Mouse (Mus musculus): ENCODE results near the gene Arhgef17.
A peak's percentile ranks its signal among the peaks of the same experiment; 100 is the strongest.

Gene Arhgef17

DNA sequence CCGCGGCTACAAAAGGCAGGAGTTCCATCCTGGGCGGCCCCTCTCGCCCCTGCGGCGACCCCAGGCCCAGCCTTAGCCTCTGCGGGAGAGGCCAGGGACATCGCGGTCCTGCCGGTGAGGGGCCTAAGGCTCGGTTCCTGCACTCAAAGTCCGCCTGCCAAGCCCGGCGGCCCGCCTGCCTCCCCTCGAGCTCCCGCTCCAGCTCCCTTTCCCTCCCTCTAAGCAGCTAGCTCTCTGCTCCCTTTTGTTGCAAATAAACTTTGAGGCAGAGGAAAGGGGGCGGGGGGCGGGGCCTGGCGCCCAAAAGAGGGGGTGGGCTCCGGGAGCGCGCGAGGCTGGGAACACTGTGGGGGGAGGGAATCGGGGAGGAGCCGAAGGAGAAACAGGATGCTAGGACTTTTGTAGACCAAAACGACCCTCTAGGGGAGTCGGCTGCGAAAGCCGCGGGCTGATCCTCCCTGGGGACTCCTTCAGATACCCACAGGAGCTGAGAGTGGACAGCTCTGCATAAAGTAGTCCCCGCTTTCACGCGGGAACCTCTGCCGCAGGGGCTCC is at the start of gene Arhgef17:
Gene Arhgef17, minus strand, starts transcription at position 182 of the 555 bp plus-strand sequence.
- no peak for DNase-seq (ENCODE audit: low spot score)

DNA sequence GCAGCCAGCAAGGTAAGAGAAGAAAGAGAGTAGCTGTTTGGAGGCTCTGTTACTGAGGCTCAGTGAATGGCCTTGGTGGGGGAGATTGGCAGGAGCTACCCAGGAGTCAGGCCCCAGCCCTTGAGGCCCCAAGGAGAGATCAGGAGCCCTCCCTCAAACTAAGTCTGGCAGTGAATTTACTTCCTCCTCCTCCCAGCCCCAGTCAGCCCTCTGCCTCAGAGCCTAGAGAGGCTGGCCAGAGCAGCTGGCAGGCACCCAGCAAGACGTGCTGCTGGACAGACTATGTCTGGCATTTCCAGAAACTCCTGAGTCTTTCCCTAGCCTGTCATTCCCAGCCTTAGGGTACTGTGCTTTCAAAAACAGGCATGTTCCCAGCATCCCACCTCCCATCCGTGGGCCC is 47.3 kb upstream of the Arhgef17 start:
- DNase-seq (ENCODE audit: low spot score) = no peak

DNA sequence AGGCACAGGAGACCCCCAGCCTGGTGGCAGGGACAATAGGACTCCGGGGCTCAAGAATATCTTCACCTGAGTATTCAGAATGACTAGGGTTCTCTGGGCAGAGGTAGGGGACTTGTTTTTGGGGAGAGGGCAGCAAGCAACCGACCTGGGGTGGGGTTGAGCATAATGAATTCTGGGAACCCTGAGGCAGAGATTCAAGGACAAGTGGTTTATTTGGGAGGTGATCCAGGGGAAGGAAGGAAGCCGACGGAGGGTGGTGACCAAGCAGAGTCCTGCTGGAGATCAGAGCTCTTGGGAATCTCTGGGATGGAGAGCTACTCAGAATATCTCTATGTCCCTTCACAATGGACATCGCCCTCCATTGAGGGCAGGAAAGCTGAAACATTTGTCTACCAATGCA is 46.3 kb upstream of the Arhgef17 start:
- DNase-seq (ENCODE audit: low spot score) = no peak

DNA sequence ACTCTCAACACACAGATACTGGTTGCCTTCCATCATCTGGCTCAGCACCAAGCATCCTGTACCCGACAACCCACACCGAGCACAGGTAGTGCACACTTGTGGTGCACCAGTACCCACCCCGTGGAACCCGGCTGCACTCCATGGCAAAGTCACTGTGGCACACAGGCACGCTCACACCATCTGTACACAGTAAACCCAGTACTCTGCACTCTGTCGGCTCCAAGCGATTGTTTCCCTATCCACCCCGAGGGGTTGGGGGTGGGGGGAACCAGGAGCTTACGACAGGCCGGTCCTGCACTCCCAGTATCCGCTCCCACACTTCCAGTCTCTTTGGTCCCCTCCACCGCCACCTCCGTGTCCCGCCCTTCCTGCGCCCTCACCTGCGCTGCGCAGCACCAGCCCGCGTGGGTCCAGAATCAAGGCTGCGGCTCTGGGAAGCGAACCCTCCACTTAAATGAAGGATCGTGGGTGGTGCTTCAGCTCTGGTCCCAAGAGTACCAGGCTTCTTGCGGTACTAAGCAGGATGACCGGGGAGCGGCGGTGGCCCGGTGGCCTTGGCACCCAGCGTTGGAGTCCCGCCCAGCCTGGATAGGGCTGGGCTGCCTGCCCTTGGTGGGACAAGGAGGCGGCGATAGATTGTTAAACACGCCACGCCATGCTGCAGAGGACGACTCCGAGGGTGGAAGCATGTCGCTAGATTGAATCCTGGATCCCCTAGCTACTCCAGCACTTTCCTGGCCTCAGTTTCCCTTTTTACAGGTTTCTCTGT is 42.4 kb upstream of the Arhgef17 start, which contains the start of gene P2ry6:
Gene P2ry6, minus strand, starts transcription at position 515 of the 769 bp plus-strand sequence.
- no peak for DNase-seq (ENCODE audit: low spot score)

DNA sequence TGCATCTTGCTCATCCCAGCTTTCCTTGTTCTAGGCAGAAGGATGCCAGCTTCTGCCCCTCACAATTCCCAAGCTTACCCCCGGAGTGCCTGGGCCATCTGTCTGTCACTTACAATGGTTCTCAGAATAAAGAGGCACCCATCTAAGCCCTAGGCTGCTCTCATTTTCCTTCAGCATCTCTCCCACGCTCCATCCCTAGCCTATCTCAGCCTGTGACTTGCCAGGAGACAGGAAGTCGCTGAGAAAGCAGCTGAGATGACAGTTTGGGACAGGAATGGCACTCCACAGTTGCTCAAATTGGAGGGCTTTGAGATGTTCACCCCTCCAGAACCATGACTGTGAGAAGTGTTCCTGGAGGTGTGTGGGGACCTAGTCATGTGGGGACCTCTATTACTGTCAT is 41.0 kb upstream of the Arhgef17 start:
- no peak for DNase-seq (ENCODE audit: low spot score)

DNA sequence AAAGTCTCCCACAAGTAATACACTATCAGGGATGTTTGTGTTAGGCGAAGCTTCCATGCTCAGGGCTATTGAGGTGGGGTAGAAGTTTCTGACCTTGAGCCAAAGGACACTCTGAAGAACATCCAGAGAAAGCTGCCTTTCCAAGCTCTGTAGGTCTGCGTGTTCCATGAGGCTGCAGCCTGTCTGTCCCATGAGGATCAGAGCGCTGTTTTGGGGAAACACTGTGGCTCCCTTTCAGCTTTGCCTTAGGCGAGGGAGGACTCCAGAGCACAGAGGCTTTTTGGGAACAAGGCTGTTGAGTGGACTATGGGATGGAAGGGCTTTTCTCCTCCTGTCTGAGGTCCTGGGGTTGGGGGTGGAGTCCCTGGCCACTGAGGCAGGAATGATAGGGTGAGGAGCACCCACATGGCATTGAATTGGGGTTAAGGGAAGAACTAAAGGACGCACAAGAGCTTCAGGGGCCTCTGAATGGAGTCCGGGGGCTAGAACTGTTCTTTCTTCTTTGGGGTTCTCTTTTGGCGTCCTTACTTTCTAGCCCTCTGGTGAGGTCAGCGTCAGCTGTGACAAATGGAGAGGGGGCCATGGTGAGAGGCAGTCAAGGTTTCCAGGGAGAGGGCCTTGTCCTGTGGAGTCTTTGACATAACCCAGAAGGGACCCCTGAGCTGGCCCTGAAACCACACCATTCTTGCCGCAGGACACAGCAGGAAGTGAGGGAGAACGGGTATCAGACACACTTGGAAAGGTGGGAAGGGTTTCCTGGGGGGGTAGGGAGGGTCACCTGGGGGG is 37.2 kb upstream of the Arhgef17 start:
- no peak for DNase-seq (ENCODE audit: low spot score)

DNA sequence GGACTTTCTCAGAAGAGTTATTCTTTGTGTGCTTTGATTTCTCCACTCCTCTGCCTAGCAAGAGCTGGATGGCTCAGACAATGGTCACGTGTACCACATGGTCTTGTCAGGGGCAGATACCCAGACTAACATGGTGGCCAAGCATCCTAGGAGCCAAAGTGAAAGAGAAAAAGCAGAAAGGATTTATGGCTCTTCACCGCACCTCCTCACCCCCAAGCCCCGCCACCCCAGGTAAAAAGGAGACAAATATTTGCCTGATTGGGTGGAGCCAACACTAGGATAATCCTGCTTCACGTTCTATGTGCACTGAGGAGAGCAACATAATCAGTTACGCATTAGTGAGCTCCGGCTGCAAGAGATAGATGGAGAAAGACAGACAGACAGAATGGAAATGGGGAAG is 36.5 kb upstream of the Arhgef17 start:
- DNase-seq (ENCODE audit: low spot score) = no peak

DNA sequence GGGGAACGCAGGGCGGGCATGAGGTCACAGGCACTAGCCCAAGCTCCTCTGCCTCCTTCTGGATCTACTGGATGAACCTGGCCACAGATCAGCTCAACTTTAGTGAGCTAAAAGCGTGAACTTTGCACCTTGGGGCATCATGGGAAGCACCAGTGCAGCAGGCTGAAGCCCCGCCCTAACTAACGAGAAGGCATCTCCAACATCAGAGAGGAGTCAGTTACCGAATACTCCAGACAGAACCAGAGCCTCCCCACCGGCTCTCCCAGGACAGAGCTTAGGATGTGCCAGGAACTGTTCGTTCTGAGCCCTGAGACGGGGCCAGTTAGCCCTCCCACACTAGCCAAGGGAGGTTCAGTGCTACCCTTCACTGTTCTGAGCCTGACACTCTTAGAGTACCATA is 35.9 kb upstream of the Arhgef17 start:
- no peak for DNase-seq (ENCODE audit: low spot score)

DNA sequence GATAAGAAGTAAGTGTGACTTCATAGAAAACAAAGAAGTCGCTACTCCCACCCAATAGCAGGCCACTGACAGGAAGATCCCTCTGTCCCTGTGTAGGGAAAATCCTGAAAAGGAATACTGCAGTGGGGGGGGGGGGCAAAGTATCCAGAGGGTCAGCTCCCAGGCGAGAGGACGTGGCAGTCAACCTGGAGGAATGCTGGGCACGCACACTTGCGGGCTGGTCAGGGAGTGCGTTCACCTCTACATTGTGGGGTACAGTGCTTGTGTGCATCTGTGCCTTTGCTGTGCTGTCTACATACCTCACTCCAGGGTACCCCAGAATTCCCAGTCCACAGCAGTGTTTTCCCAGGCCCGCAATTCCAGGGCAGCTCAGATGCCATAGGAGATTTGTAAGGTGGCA is 34.1 kb upstream of the Arhgef17 start:
- DNase-seq (ENCODE audit: low spot score) = no peak

DNA sequence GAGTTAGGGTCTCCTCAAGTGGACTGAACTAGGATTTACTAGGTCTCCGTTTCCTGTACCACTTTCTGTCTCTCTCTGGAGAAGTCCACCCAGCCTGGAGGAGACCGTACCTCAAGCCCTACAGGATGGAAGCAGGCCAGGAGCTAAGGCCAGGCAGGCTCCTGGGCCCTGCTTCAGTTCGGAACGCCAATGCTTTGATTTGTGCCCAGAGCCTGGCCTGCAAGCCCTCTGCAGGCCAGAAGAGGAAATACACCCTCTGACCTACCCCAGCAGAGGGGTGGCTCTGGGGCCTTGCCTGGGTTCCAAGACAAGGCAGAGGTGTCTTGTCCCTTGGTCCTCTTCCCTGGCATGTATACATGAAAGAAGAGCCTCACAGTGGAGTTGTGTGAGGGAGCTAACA is 33.2 kb upstream of the Arhgef17 start:
- DNase-seq (ENCODE audit: low spot score) = no peak

DNA sequence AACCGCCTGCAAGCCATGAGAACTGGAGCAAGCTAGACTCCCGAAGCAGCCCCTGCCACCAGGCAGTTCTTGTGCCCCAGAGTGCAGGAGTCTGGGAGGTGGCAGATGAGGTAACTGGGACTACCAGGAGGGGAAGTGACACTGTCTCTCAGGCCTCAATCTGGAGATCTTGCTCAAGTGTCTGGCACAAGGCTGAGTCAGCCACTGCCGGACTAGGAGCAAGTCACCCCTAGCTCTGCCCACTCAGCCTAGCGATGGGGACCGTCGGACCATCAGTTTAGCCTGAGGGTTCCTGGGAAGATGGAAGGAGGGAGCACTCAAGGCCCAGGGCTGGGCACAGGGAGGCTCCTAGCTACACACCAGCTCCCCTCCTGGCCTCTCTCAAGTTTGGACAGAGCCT is 32.3 kb upstream of the Arhgef17 start:
- DNase-seq (ENCODE audit: low spot score) = no peak

DNA sequence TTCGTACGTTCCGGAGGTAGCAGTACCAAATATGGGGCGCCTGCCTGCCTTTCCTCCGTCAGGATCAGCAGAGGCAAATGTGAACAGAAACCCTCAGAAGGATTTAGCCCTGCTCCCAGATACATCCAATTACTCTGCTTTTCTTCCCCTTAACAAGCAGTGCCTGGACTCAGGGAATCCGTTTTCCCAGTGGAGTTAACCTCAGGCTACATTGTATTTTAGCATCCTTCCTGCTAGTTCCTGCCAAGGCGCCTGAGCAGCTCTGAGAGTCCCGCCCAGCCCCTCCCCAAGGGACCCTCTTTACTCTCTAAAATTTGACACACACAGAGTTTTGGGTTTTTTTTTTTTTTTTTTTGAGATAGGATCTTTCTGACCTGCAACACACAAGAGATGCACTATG is 31.5 kb upstream of the Arhgef17 start:
- DNase-seq (ENCODE audit: low spot score) = no peak

DNA sequence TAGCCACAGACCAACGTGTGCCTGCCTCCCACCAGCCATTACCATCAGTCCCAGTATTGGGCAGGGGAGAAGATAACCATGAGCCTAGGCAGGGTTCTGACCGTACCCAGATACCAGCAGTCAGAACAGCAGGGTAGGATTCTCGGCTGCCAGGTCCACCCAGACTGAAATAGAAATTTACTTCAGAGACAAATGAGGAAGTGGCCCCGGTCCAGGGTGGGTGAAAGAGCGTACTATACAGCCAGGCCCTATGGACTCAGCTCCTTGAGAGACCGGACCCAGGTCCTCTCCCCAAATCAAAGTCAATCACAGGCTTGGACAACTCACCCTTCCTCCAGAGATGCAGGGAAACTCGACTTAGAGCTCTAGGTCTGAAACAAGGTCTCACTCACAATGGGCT is 29.2 kb upstream of the Arhgef17 start:
- DNase-seq (ENCODE audit: low spot score) = no peak

DNA sequence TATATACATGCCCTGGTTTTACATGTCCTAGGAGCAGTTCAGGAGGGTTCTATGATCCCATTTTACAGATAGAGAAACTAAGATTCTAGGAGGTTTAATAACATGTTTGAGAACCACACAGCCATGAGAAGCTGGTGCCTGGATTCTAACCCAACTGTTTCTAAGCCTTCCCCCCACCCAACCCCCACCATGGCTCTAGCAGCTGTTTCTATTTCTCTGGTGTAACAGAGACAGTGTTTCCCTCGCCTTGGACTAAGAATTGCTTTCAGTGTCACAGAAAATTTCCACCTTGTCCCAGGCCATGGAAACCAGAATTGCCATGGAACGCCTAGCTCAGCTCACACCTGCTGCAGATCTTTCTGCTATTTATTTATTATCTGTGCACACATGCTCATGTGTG is 28.6 kb upstream of the Arhgef17 start:
- DNase-seq (ENCODE audit: low spot score) = no peak

DNA sequence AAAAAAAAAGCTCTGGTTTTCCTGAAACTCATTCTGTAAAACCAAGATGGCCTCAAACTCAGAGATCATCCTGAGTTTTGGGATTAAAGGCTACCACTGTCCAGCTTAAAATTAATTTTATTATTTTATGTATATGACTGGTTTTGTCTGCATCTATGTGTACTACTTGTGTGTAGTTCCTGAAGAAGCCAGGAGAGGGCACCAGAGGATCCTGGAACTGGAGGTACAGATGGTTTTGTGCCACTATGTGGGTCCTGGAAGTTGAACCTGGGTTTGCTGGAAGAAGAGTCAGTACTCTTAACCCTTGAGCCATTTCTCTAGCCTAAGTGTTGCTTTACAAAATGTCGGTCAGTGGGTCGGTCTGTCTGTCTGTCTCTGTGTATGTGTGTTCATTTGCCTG is 26.5 kb upstream of the Arhgef17 start:
- DNase-seq (ENCODE audit: low spot score) = peak; percentile 31

DNA sequence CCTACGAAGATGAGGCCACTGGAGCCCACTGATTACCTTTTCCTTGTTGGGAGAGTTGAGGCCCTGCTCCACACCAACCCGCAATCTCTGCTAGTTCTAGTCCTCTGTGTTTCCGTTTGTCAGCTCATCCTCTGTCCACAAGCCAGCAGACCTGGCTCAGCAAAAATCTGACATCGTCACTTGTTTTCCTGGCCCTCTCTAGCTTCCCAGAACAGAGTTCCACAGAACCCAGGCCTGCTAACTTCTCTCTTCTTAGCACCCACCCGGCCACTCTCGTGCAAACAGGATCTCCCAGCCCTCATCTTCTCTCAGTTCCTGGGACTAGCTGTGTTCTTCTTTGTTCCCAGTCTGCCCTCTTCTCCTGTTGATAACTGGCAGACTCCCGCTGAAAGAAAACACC is 20.8 kb upstream of the Arhgef17 start:
- no peak for DNase-seq (ENCODE audit: low spot score)

DNA sequence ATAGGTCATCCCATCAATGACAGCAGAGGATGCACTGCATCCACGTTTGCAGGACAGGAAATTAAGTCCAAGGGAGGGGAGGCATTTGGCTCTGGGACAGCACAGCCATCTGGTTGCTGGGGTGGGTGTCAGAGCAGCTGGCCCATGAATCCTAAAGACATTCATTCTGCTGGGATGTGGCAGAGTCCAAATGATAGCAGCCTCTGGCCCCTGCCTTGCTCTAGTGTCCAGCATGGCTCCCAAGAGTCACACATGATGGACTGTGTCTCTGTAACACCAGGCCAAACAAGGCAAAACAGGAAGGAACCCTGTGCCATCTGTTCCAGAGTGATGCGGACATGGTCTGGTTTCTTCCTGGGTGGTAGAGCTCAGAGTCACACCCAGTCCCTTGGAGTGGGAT is 20.0 kb upstream of the Arhgef17 start:
- DNase-seq (ENCODE audit: low spot score) = no peak

DNA sequence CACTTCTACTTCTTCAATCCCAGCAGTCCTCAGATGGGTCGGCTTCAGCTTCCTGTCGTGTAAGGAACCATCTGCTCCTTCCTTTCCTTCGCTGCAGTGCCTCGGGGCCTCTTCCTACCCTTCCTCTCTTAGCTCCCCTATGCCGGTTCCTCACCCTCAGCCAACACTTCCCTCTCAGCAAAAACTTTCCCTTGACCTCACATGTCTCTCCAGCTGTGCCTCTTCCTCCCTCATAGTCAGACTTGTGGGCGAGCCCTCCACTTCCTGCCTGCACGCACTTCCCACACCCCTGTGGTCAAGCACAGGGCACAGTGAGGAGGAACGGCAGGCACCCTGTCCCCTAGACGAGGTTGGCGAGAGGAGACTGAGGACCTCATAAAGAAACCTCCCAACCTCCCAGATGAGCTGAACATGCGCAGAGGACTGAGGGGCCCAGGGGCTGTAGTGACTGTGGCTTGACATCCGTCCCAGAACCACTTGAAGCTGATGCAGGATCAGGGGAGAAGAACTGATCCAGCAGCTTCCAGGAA is 18.6 kb upstream of the Arhgef17 start:
- no peak for DNase-seq (ENCODE audit: low spot score)

DNA sequence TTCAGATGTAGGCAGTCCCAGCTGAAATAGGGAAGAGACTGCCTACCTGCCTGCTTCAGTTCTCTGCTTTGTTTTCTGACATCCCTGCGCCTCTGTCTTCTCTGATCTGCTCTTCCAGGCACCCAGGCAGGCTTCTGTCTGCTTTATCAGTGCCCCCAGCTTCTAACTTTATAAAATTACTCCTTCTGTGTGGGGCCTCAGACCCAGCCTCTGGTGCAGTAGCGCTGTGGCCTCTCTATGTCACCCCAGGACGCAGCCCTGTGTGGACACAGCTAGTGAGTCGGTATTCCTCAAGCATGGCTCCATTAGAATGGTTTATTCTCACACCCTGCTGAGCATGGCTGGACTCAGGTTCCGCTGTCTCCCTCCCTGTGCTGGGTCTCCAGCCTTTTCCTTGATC is 18.1 kb upstream of the Arhgef17 start:
- DNase-seq (ENCODE audit: low spot score) = no peak

DNA sequence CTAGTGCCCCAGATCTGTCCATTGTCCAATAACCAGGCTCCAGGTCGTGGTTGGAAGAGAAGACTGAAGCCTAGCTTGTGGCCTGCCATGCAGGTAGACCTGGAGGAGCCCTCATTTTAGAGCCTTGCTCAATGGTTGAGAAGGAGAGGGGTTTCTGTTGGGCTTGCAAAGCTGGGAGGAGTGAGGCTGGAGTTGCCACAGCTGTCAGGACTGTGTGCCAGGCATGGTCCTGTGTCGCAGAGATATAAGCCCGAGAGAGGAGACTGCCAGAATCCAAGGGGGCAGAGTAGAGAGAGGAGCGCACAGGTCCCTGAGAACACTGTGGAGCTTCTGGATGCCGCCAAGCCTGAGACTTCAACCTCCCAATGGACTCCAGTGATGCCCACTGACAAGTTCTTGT is 12.8 kb upstream of the Arhgef17 start:
- DNase-seq (ENCODE audit: low spot score) = no peak

DNA sequence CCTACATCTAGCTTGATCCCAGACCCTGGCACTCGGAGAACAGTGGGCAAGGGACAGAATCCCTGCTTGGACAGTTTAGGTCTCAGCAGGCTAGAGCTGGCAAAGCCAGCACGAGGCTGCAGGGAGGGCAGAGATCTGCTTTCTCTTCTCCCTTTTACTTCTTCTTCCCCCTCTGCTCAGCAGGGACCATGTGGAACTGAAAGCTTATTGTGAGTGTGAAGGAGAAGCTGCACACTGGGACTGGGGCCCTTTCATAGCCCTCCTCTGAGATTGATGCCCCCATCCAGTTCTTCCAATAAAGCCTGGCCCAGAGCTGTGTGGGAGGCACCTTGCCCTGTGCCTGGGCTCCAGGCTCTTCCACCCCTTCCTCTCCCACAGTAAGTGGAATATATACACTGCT is 12.4 kb upstream of the Arhgef17 start:
- no peak for DNase-seq (ENCODE audit: low spot score)

DNA sequence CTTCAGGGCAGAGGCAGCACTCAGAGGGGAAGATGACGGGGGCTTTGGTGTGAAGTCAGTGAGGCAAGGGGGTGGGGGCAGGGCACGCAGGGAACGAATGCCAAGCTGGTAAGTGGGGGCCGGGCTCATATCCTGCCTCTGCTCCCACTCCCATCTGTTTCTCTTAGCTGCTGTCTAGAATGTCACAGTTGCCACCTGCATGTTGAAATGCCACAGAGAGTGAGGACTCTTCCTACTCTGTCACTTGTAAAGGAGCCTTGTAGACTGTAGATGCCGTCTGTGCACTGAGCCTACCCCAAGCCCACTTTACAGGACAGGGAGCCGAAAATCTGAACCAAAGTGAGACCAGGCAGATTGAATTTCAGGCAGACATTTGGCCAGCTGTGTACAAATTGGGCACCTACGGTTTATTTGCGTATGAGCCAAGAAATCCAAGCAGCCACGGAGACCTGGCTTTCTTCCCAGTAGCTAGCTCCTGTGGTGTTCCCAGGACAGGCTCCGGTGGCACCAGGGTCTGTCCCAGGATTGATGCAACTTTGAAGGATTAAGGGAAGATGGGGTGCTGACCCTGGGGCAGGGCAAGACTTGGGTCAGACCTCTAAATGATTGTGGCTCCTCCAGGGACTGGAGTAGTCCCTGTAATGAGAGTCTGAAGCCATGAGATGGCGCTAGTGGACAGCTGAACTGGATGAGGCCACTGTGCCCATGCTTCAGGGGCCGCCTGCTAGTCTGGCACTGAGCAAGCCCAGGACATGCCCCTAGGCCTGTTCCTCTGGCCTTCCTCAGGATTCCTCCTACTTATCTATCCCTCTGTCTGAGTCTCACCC is 11.1 kb upstream of the Arhgef17 start:
- DNase-seq (ENCODE audit: low spot score) = peak; percentile 50
